Mouse (Mus musculus): Measurements from ENCODE around the gene Kif14.

DNA sequence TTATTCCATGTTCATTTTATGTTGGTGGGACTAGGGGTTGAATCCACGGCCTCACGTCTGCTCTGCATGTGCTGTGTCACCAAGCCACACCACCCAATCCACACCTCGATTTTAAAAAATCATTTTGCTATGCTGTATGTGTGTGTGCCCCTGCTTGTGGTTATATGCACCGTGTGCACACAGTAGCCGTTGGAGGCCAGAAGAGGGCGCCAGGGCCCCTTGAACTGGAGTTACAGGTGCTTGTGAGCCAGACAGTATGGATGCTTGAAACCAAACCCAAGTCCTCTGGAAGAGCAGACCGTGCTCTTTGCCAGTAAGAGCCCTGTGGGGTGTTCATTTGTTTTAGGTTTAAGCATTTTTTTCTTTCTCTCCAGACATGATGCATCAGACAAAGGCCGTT lies 36.8 kb downstream of the Kif14 start:
- TF ChIP-seq TAL1 (IDR thresholded peaks at IDR 0.05; ENCODE audit: low read length) (no peak), GATA1 (IDR thresholded peaks at IDR 0.05; ENCODE audit: low read length) (no peak)
